Mouse (Mus musculus) spleen, postnatal 36 days (tissue): ENCODE results near the gene Fam222b.
A peak's percentile ranks its signal among the peaks of the same experiment; 100 is the strongest.

Experiments used
- DNase-seq, 2 experiments: peaks; one replicate each; pipeline ENCODE4 v3.0.0; 2022; ENCODE audit warnings: low spot score in 2 of 2, mixed read lengths in 1 of 2

The Fam222b gene

GRCm38 (mm10) chr11:78087756-78088281 lies 6.6 kb upstream of the Fam222b start:
- DNase-seq, result no peak

GRCm38 (mm10) chr11:78094137-78094503 lies 340 bp upstream of the Fam222b start:
- DNase-seq, result no peak

- no peak for DNase-seq
These were observed 670 bp downstream of the Fam222b start for GRCm38 (mm10) chr11:78095144-78095516.

GRCm38 (mm10) chr11:78097077-78097476 lies 2.6 kb downstream of the Fam222b start:
- no peak for DNase-seq

GRCm38 (mm10) chr11:78100746-78101145 lies 6.3 kb downstream of the Fam222b start:
- DNase-seq, result no peak

- no peak for DNase-seq
These were observed 7.7 kb downstream of the Fam222b start for GRCm38 (mm10) chr11:78102142-78102541.

- DNase-seq, result no peak
These were observed 8.7 kb downstream of the Fam222b start for GRCm38 (mm10) chr11:78102958-78103747.

GRCm38 (mm10) chr11:78104501-78104900 lies 10.0 kb downstream of the Fam222b start:
- no peak for DNase-seq

GRCm38 (mm10) chr11:78113616-78114015 lies 19.2 kb downstream of the Fam222b start:
- DNase-seq, result no peak

GRCm38 (mm10) chr11:78114676-78115366 lies 20.4 kb downstream of the Fam222b start:
- no peak for DNase-seq

GRCm38 (mm10) chr11:78115367-78116145 lies 21.1 kb downstream of the Fam222b start:
- DNase-seq, result peak; percentile 78 to 80

- no peak for DNase-seq
These were observed 21.6 kb downstream of the Fam222b start for GRCm38 (mm10) chr11:78116146-78116410.

GRCm38 (mm10) chr11:78118467-78118866 lies 24.0 kb downstream of the Fam222b start:
- no peak for DNase-seq

GRCm38 (mm10) chr11:78119898-78120297 lies 25.4 kb downstream of the Fam222b start:
- no peak for DNase-seq

- DNase-seq, result no peak
These were observed 26.7 kb downstream of the Fam222b start for GRCm38 (mm10) chr11:78121176-78121575.

GRCm38 (mm10) chr11:78122815-78123214 lies 28.4 kb downstream of the Fam222b start:
- no peak for DNase-seq

- DNase-seq, result no peak
These were observed 29.3 kb downstream of the Fam222b start for GRCm38 (mm10) chr11:78123782-78124181.

- DNase-seq, result no peak
These were observed 31.2 kb downstream of the Fam222b start for GRCm38 (mm10) chr11:78125691-78126090.

GRCm38 (mm10) chr11:78126739-78127138 lies 32.3 kb downstream of the Fam222b start:
- peak; percentile 24 to 43 for DNase-seq

GRCm38 (mm10) chr11:78129458-78129857 lies 35.0 kb downstream of the Fam222b start:
- no peak for DNase-seq

GRCm38 (mm10) chr11:78133915-78134314 lies 39.5 kb downstream of the Fam222b start:
- DNase-seq, result no peak

GRCm38 (mm10) chr11:78134344-78134743 lies 39.9 kb downstream of the Fam222b start:
- no peak for DNase-seq
